Mouse (Mus musculus): Measurements from ENCODE around the gene Bbs2.

DNA sequence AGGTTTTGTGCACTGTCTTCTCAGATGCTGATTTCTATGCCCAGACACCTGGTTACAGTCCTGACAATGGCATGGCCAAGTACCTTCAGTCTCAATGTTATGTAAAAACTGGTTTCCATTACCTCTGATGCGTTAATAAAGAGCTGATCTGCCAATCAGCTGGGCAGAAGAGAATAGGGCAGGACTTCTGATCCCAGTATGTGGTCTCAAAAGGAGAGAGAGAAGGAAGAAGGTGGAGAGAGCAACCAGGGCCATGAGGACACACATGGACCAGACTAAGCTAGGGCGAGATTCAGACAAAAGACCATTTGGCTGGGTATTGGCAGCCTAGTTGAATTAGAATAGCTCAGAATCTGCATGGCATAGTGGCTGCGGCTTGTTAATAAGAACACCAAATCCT is 65.1 kb downstream of the Bbs2 start:
- no peak for TF ChIP-seq CTCF (conservative IDR thresholded peaks at IDR 0.05; ENCODE audit: low read length)
- 0 out of 2 replicates have a peak, but pooled peaks have one; percentile 14 for TF ChIP-seq NANOG (IDR thresholded peaks at IDR 0.05; ENCODE audit: borderline replicate concordance, low read length)
- TF ChIP-seq POU5F1 (IDR thresholded peaks at IDR 0.05; ENCODE audit: borderline replicate concordance, low read length): no peak
